Comparison of ENCODE assay signal across 12 mouse cellular contexts in genomic region chr2:173083106-173083505, GRCm38 (mm10). TPM values are rescaled to one million over a fixed set of nuclear protein-coding genes. Genes with fewer than 3 reads are reported as not detected.
A peak's percentile ranks its signal among the peaks of the same experiment; 100 is the strongest.
DNase-seq lines count a peak whose midpoint lies in the region; ATAC-seq and TF ChIP-seq lines count a peak whose summit lies in the region.
"Had no signal": no experiment of that assay in that cellular context is flagged by ENCODE, and none has a peak within 500 bp of the region (broad histone marks: within the 10 kb centered on the region; RNA-seq: fewer than 3 reads in every experiment).

No protein-coding gene starts in this region.

- intact Hi-C loops in gastrocnemius, postnatal 36 days (cut with DNase I): loop anchor here (5.0 kb wide), 1 partner anchor 41 kb away; no protein-coding TSS in a partner anchor

- WGBS in intestine, embryonic 14.5 days: 80% methylated on average over 9 of the region's 9 CpGs
- WGBS in intestine, postnatal 0 days: 75% methylated on average over 9 of the region's 9 CpGs
- 82% methylated on average over 9 of the region's 9 CpGs for WGBS in limb, embryonic 10.5 days

- no peak for TF ChIP-seq CTCF in intestine, postnatal 0 days (IDR thresholded peaks at IDR 0.05; ENCODE audit: low read depth)

- no peak for ATAC-seq in intestine, embryonic 14.5 days (replicated peaks; ENCODE audit: low FRiP score, low TSS enrichment, low read depth)
- ATAC-seq in intestine, postnatal 0 days: no peak
- no peak for ATAC-seq in activated CD4-positive, CD25-positive, alpha-beta regulatory T cell, adult 4 months

- no peaks in the 10 kb centered on the region for H3K36me3 ChIP-seq in intestine, embryonic 14.5 days (ENCODE audit: control insufficient read depth, insufficient read depth, low read length)
- H3K36me3 ChIP-seq in intestine, postnatal 0 days (ENCODE audit: control insufficient read depth, insufficient read depth): no peaks in the 10 kb centered on the region
- H3K36me3 ChIP-seq in limb, embryonic 10.5 days: no peaks in the 10 kb centered on the region

- peak; percentile 47 for DNase-seq in intestine, embryonic 14.5 days (ENCODE audit: low spot score)
- DNase-seq in thymus, postnatal 14 days: peak; percentile 41
- no peak for DNase-seq in thymus, postnatal 25 days
- DNase-seq in limb, embryonic 10.5 days (ENCODE audit: low spot score): no peak
- no peak for DNase-seq in gastrocnemius, postnatal 36 days
- DNase-seq: right cerebral cortex, postnatal 4 days had no signal

- no peaks in the 10 kb centered on the region for H3K27me3 ChIP-seq in intestine, embryonic 14.5 days (replicated peaks; ENCODE audit: control insufficient read depth, insufficient read depth, low read length)
- no peaks in the 10 kb centered on the region for H3K27me3 ChIP-seq in intestine, postnatal 0 days (replicated peaks; ENCODE audit: control insufficient read depth, insufficient read depth, low read length)
- H3K27me3 ChIP-seq in limb, embryonic 10.5 days (ENCODE audit: low read depth, poor library complexity, severe bottlenecking): no peaks in the 10 kb centered on the region; the same call in 1 of the 2 replicates

- 0 out of 2 replicates have a peak, but pooled peaks cover 3% of the 10 kb centered on the region for H3K4me1 ChIP-seq in intestine, embryonic 14.5 days (replicated peaks; ENCODE audit: control insufficient read depth, insufficient read depth, low read length)
- no peaks in the 10 kb centered on the region for H3K4me1 ChIP-seq in intestine, postnatal 0 days (replicated peaks; ENCODE audit: control insufficient read depth, insufficient read depth, low read length)
- peaks cover 32% of the 10 kb centered on the region for H3K4me1 ChIP-seq in limb, embryonic 10.5 days

- H3K4me3 ChIP-seq in intestine, embryonic 14.5 days (ENCODE audit: low read depth, low read length): no peak overlapping the region
- no peak overlapping the region for H3K4me3 ChIP-seq in intestine, postnatal 0 days (ENCODE audit: low read depth, low read length)
- H3K4me3 ChIP-seq in limb, embryonic 10.5 days: no peak overlapping the region

- H3K27ac ChIP-seq in intestine, embryonic 14.5 days (ENCODE audit: low read depth): no peak overlapping the region
- no peak overlapping the region for H3K27ac ChIP-seq in intestine, postnatal 0 days (ENCODE audit: low read depth, low read length)
- peak overlapping the region; percentile 22 for H3K27ac ChIP-seq in limb, embryonic 10.5 days
- H3K27ac ChIP-seq: macrophage had no signal

- H3K4me2 ChIP-seq in intestine, embryonic 14.5 days (ENCODE audit: low read length): no peak overlapping the region
- H3K4me2 ChIP-seq in intestine, postnatal 0 days (replicated peaks; ENCODE audit: low read depth): no peak overlapping the region

- no peaks in the 10 kb centered on the region for H3K9me3 ChIP-seq in intestine, embryonic 14.5 days (ENCODE audit: control insufficient read depth, low read length)
- no peaks in the 10 kb centered on the region for H3K9me3 ChIP-seq in intestine, postnatal 0 days (ENCODE audit: control insufficient read depth)
- no peaks in the 10 kb centered on the region for H3K9me3 ChIP-seq in limb, embryonic 10.5 days (replicated peaks)

- H3K9ac ChIP-seq in intestine, embryonic 14.5 days (ENCODE audit: low read length): no peak overlapping the region
- H3K9ac ChIP-seq in intestine, postnatal 0 days (ENCODE audit: low read depth, low read length): no peak overlapping the region

RNA-seq across cellular contexts. Expression of gene Ctcfl, which starts 36.2 kb away (rescaled TPM):
- polyA plus RNA-seq in intestine, embryonic 14.5 days (2014; fragmentation: Nextera tagmentation; extraction: Ambion mirVana): 0.12 and 0.16 TPM in 2 replicates
- 0.82 and 1.0 TPM in 2 replicates for polyA plus RNA-seq in intestine, postnatal 0 days (2015; fragmentation: Nextera tagmentation; extraction: Ambion mirVana)
- 0.06 TPM in 1 of 2 replicates, not detected in the other for polyA plus RNA-seq in limb, embryonic 10.5 days (2016; fragmentation: Nextera tagmentation; extraction: Ambion mirVana)
- under 1 TPM in 1 of 2 experiments, not detected in 1; 0.17 TPM for polyA plus RNA-seq in activated CD4-positive, CD25-positive, alpha-beta regulatory T cell, adult 4 months (2017; shearing (Covaris generic))
- total RNA-seq in gastrocnemius, postnatal 36 days (2021): under 1 TPM in 1 of 2 experiments, not detected in 1; 0.15 TPM
- total RNA-seq: layer of hippocampus, adult 18-20 months; monocyte, adult 5-6 weeks had no signal
- polyA plus RNA-seq: adrenal gland, adult 2 months; macrophage had no signal

Comparison
In these comparisons a context has a peak if more than half of its experiments do, and no peak if none do; other contexts are left out.
1. DNase-seq: peak in intestine, embryonic 14.5 days (single experiment) and thymus, postnatal 14 days (single experiment); none in thymus, postnatal 25 days (single experiment), limb, embryonic 10.5 days (single experiment) and gastrocnemius, postnatal 36 days (0 of 2).